Mouse (Mus musculus) liver, adult (tissue): ENCODE data around the gene Lrsam1.

Source experiments
- GATA4 ChIP-seq: IDR thresholded peaks from 2 replicates; pipeline ENCODE4 v1.6.1; 2014; ENCODE audit warnings: mild to moderate bottlenecking, low read length; ENCODE audit not compliant: insufficient replicate concordance

The Lrsam1 gene

DNA sequence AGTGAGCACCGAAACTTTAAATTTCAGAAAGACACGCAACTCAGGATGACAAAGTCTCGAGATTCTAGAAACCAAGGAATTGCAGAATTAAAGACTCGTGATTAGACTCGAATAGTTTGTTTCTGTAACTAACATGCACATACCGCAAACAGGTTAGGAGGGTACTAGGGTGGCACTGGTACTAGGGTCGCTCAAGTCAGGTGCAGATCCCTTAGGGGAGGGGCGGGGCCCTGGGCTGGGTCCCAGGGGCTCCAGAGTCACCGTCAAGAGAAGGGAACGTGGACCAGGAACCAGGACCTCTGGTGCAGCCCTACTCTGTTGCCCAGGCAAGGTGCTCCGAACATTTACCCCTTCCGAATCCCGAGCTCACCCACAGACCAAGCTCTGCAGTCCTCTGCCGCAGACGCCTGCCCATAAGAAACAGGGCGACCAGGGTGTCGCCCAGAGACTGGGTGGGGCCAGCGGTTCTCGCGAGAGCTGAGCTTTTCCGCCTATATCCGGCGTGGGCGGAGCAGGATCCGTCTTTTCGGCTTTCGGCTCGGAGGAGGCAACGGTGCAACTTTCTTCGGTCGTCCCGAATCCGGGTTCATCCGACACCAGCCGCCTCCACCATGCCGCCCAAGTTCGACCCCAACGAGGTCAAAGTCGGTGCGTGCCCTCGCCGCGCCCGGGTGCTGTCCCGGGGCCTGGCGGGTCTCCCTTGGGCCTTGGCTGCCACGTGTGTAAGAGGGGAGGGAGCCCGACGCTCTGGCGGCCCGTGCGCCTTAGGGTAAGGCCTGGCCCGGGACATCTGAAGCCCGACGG lies at the start of gene Lrsam1, which contains the start of gene Rpl12:
Gene Lrsam1 (minus strand): TSS at position 423 of the 804 bp plus-strand sequence.
Gene Rpl12 (plus strand): TSS at position 368 of the 804 bp plus-strand sequence.
- TF ChIP-seq GATA4, result no peak

DNA sequence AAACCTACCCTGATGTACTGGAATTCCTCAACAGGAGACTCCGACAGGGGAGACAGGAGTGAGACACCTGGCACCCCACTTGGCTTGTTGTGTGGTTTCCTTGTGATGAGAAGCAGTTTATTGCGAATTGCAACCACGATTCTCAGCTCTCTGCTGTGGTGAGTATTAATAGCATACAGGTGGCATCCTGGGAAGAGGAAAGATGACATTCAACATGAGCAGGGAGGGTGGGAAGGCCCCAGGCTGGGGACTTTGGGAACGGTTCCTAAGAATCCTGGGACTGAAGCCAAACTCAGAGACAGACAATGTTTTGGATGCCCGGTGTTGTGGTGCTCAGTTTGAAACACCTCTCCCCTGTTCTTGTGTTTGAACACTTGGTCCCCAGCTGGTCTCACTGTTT lies 43.6 kb upstream of the Lrsam1 start:
- TF ChIP-seq GATA4, result no peak

DNA sequence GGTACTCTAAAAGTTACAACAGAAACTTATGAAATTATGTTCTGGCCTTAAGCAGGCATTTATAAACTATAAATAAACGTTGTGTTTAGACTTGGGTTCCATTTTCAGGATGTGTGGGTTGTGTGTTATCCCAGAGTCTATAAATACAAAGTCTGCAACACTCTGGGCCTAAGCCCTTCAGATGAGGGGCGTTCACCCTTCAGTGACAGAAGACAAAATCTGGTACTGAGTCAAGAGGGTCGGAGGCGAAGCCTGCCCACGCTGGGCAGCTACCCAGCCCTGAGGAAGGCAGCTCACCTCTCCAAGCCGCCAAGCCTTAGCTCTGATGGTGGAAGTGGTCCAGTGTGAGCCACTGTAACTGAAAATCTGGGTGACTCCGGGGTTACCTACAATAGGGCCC lies 40.7 kb upstream of the Lrsam1 start:
- TF ChIP-seq GATA4, result no peak

DNA sequence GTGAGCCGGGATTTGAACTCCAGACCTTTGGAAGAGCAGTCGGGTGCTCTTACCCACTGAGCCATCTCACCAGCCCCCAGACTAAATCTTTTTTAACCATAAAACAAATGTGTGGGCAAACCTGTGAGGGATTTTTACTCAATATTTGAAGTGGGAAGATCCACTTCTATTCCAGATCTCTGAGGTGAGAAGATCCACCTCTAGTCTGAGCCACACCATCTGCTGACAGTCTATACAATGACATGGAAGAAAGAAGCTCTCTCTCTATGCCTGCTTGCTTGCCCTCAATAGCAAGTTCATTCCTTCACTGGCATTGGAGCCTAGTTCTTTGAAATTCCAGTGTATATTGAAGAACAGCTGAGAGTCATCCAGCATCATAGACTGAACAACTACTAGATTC lies 38.3 kb upstream of the Lrsam1 start:
- no peak for TF ChIP-seq GATA4

- TF ChIP-seq GATA4, result no peak
Observed at GRCm38 (mm10) chr2:32997792-32998191, 36.4 kb upstream of the Lrsam1 start.

DNA sequence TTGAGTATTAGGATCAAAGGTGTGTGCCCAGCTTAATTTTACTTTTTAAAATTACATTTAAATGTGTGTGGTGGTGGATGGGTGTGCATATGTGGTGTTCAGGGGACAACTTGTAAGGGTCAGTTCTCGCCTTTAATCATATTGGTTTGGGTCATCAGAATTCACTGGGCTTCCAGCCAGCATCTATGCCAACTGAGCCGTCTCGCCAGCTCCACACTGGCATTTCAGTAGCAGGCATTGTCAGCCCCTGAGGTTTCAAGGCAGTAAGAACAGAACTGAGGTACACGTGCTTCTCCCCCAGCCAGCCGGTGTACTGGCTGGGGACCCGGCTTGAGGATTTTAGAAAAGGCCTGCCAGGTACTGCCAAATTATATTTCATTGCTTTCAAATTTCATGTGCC lies 35.7 kb upstream of the Lrsam1 start:
- no peak for TF ChIP-seq GATA4

GRCm38 (mm10) chr2:32992130-32992529 lies 30.7 kb upstream of the Lrsam1 start:
- no peak for TF ChIP-seq GATA4

- no peak for TF ChIP-seq GATA4
Observed at GRCm38 (mm10) chr2:32990167-32990832, 28.9 kb upstream of the Lrsam1 start.

- TF ChIP-seq GATA4, result no peak
Observed at GRCm38 (mm10) chr2:32989376-32989775, 28.0 kb upstream of the Lrsam1 start.

DNA sequence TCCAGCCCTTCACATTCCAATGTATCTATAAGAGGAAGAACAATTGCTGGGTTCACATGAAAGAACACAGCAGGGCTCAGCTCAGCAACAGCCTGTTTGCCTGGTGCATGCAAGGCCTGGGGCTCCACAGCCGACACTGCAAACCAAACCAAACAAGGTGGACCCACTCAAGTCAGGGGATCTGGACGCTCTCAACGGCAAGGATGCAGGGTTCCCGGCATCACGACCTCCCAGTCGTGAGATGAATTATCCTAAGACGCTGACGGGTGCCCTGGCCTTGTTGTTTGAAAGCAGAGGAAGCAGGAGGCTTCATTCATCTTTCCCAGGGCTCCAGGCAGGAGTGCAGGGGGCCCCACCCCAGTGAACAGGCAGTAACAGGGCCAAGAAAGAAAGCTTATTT lies 24.4 kb upstream of the Lrsam1 start:
- no peak for TF ChIP-seq GATA4

GRCm38 (mm10) chr2:32983617-32984016 lies 22.2 kb upstream of the Lrsam1 start:
- TF ChIP-seq GATA4, result no peak

GRCm38 (mm10) chr2:32982700-32983099 lies 21.3 kb upstream of the Lrsam1 start:
- no peak for TF ChIP-seq GATA4

GRCm38 (mm10) chr2:32981725-32982271 lies 20.4 kb upstream of the Lrsam1 start, which contains the start of gene Slc2a8:
Slc2a8 (minus strand) TSS chr2:32982083.
- TF ChIP-seq GATA4, result no peak

- TF ChIP-seq GATA4, result no peak
Observed at GRCm38 (mm10) chr2:32981281-32981680, 19.9 kb upstream of the Lrsam1 start.

DNA sequence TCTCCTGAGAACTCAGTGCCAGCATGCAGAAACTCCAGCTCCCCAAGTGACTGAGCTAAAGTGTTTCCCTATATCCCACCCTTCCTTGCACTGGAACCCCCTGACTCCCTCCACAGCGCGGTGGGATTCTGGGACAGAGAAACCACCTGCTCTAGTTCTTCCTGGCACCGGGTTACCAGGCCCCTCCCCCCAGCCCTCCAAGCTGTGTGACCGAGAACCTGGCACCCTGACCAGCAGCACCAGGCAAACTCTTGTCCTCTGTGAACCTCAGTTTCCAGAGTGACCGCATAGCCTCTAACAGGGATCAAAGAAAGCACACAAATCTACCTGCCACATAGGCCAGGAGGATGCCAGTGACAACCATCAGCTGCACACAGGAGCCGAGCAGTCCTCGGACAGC lies 18.3 kb upstream of the Lrsam1 start:
- no peak for TF ChIP-seq GATA4

DNA sequence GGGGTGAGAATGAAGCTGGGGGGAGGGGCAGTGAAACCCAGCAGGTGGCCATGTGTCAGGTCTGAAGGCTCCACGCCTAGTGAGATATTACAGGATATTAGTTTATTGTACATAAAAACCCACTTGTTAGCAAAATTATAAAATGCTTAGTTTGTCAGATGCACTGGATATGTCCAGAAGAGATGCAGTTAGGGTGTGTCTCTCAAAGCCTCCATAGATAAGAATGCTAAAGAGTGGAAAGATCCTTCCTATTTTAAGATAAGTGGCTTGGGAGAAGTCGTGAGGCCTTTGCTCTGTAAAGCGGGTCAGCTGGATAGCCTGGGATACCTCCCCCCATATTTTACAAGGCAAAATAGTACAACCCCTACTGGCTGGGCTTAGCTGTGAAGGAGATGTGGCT lies 17.3 kb upstream of the Lrsam1 start:
- TF ChIP-seq GATA4, result no peak
